Comparison of ENCODE assay signal across 7 mouse cellular contexts in the genomic region with DNA sequence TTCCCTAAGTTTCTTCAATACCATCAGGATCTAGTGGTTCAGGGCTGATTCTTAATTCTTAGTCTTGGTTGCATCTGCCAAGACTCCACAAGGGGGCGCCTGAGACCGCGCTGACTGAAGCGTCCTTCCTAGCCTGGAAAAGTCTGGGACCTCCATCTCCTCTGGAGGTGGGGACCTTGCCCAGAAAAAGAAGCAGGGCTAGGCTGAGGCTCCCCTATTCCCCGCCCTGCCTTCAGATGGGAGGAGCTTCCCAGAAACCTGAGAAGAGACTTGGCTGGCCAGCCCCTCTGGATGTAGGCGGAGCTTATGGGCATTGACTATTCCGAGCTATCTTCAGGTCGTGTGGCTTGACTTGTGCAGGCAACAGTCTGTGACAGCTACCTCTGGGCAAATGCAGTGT. TPM values are rescaled to one million over a fixed set of nuclear protein-coding genes. Genes with fewer than 3 reads are reported as not detected.
A peak's percentile ranks its signal among the peaks of the same experiment; 100 is the strongest.
DNase-seq lines count a peak whose midpoint lies in the region; ATAC-seq and TF ChIP-seq lines count a peak whose summit lies in the region.

No protein-coding gene starts in this region.

- peak; percentile 88 for DNase-seq in WW6 (ENCODE audit: low read depth, low spot score)
- peak; percentile 90 to 92 for DNase-seq in cerebellum, postnatal 14 days
- peak; percentile 89 for DNase-seq in gastrocnemius, adult 18-20 months (ENCODE audit: low spot score)
- DNase-seq in left cerebral cortex, postnatal 10 days (ENCODE audit: extremely low spot score in 1 of 2, low spot score in 2 of 2), result peak; percentile 69 to 80

- H3K36me3 ChIP-seq in hindbrain, embryonic 15.5 days, result no peaks in the 10 kb centered on the region
- H3K36me3 ChIP-seq in small intestine, adult 2 months (ENCODE audit: control insufficient read depth, insufficient read depth, low read length), result no peaks in the 10 kb centered on the region

- no peak overlapping the region for H3K27ac ChIP-seq in hindbrain, embryonic 15.5 days (replicated peaks)
- H3K27ac ChIP-seq in small intestine, adult 2 months (ENCODE audit: insufficient read depth, low read depth, low read length), result peak overlapping the region; percentile 98

- peaks cover 8% of the 10 kb centered on the region for H3K27me3 ChIP-seq in hindbrain, embryonic 15.5 days
- no peaks in the 10 kb centered on the region for H3K27me3 ChIP-seq in small intestine, adult 2 months (ENCODE audit: control insufficient read depth, insufficient read depth, low read length)

- intact Hi-C loops in left cerebral cortex, postnatal 10 days (cut with DNase I), result loop anchor here (1.0 to 10.0 kb wide), 4 partner anchors 71 to 499 kb away; partner anchors contain the start of gene Bhlhe23

- no peaks in the 10 kb centered on the region for H3K9me3 ChIP-seq in hindbrain, embryonic 15.5 days

- H3K4me3 ChIP-seq in hindbrain, embryonic 15.5 days, result no peak overlapping the region
- peak overlapping the region; percentile 47 for H3K4me3 ChIP-seq in small intestine, adult 2 months (ENCODE audit: low read depth, low read length)

- peak; percentile 98 for TF ChIP-seq CTCF in small intestine, adult 2 months (IDR thresholded peaks at IDR 0.05; ENCODE audit: extremely low read depth, insufficient read length, insufficient replicate concordance, low read depth, low read length)

- peaks cover 25% of the 10 kb centered on the region for H3K4me1 ChIP-seq in hindbrain, embryonic 15.5 days (replicated peaks)
- H3K4me1 ChIP-seq in small intestine, adult 2 months (ENCODE audit: control insufficient read depth, insufficient read depth, insufficient read length, low read length), result peaks cover 57% of the 10 kb centered on the region

- WGBS in hindbrain, embryonic 15.5 days, result 2% methylated on average over 8 of the region's 8 CpGs
- 0% methylated on average over 8 of the region's 8 CpGs for WGBS in small intestine, adult 2 months

- TF ChIP-seq POLR2A in small intestine, adult 2 months (IDR thresholded peaks at IDR 0.05; ENCODE audit: low read depth, low read length), result peak; percentile 66; the same call in 1 of the 2 replicates

- ATAC-seq in hindbrain, embryonic 15.5 days (ENCODE audit: low FRiP score, low read depth), result peak; percentile 6; the same call in 1 of the 2 replicates
- peak; percentile 36 for ATAC-seq in megakaryocyte progenitor cell, adult 5-6 weeks (replicated peaks; ENCODE audit: poor library complexity)

- peak overlapping the region; percentile 39 for H3K4me2 ChIP-seq in hindbrain, embryonic 15.5 days

- no peak overlapping the region for H3K9ac ChIP-seq in hindbrain, embryonic 15.5 days

RNA-seq across cellular contexts. Expression of gene Cables2, which starts 2.5 kb away (rescaled TPM):
- 1 to 10 TPM; 8.2 to 9.1 TPM for total RNA-seq in gastrocnemius, adult 18-20 months (2021)
- polyA plus RNA-seq in hindbrain, embryonic 15.5 days (2015; fragmentation: Nextera tagmentation; extraction: Ambion mirVana), result 27.0 and 29.6 TPM in 2 replicates
- 10 to 100 TPM; 37.6 TPM for total RNA-seq in left cerebral cortex, postnatal 10 days (2021)
- 12.6 and 15.1 TPM in 2 replicates for total RNA-seq in megakaryocyte progenitor cell, adult 5-6 weeks (2015)
- total RNA-seq in megakaryocyte progenitor cell, adult 5-6 weeks (2017), result 9.9 and 12.7 TPM in 2 replicates
- 15.3 and 32.0 TPM in 2 replicates for polyA plus RNA-seq in small intestine, adult 2 months (2012; rRNA removed)

RNA-seq across cellular contexts. Expression of gene Rbbp8nl, which starts 13.8 kb away (rescaled TPM):
- total RNA-seq in gastrocnemius, adult 18-20 months (2021), result not detected
- not detected in 2 replicates for polyA plus RNA-seq in hindbrain, embryonic 15.5 days (2015; fragmentation: Nextera tagmentation; extraction: Ambion mirVana)
- not detected for total RNA-seq in left cerebral cortex, postnatal 10 days (2021)
- total RNA-seq in megakaryocyte progenitor cell, adult 5-6 weeks (2015), result not detected in 2 replicates
- not detected in 2 replicates for total RNA-seq in megakaryocyte progenitor cell, adult 5-6 weeks (2017)
- 1.2 and 1.6 TPM in 2 replicates for polyA plus RNA-seq in small intestine, adult 2 months (2012; rRNA removed)

RNA-seq across cellular contexts. Expression of gene Rps21, which starts 18.7 kb away (rescaled TPM):
- 100 to 1,000 TPM; 355 to 460 TPM for total RNA-seq in gastrocnemius, adult 18-20 months (2021)
- polyA plus RNA-seq in hindbrain, embryonic 15.5 days (2015; fragmentation: Nextera tagmentation; extraction: Ambion mirVana), result 337 and 391 TPM in 2 replicates
- total RNA-seq in left cerebral cortex, postnatal 10 days (2021), result 100 to 1,000 TPM; 551 to 611 TPM
- total RNA-seq in megakaryocyte progenitor cell, adult 5-6 weeks (2015), result 1,700 and 1,787 TPM in 2 replicates
- total RNA-seq in megakaryocyte progenitor cell, adult 5-6 weeks (2017), result 2,626 and 3,717 TPM in 2 replicates
- 2,052 and 2,413 TPM in 2 replicates for polyA plus RNA-seq in small intestine, adult 2 months (2012; rRNA removed)

RNA-seq across cellular contexts. Expression of gene Lama5, which starts 50.2 kb away (rescaled TPM):
- total RNA-seq in gastrocnemius, adult 18-20 months (2021), result 10 to 100 TPM in 1 of 2 experiments, 1 to 10 TPM in 1; 9.6 to 10.6 TPM
- 2.5 and 3.5 TPM in 2 replicates for polyA plus RNA-seq in hindbrain, embryonic 15.5 days (2015; fragmentation: Nextera tagmentation; extraction: Ambion mirVana)
- total RNA-seq in left cerebral cortex, postnatal 10 days (2021), result 1 to 10 TPM; 7.1 to 9.4 TPM
- total RNA-seq in megakaryocyte progenitor cell, adult 5-6 weeks (2015), result 0.07 and 2.1 TPM in 2 replicates
- 0.03 and 0.08 TPM in 2 replicates for total RNA-seq in megakaryocyte progenitor cell, adult 5-6 weeks (2017)
- 36.0 and 41.7 TPM in 2 replicates for polyA plus RNA-seq in small intestine, adult 2 months (2012; rRNA removed)

RNA-seq across cellular contexts. Expression of gene Gata5, which starts 58.7 kb away (rescaled TPM):
- total RNA-seq in gastrocnemius, adult 18-20 months (2021), result not detected
- polyA plus RNA-seq in hindbrain, embryonic 15.5 days (2015; fragmentation: Nextera tagmentation; extraction: Ambion mirVana), result not detected in 2 replicates
- total RNA-seq in left cerebral cortex, postnatal 10 days (2021), result not detected
- total RNA-seq in megakaryocyte progenitor cell, adult 5-6 weeks (2015), result not detected in 2 replicates
- total RNA-seq in megakaryocyte progenitor cell, adult 5-6 weeks (2017), result not detected in 2 replicates
- 36.0 and 121 TPM in 2 replicates for polyA plus RNA-seq in small intestine, adult 2 months (2012; rRNA removed)
